Mouse (Mus musculus) lung, embryonic 14.5 days (tissue): Measurements from ENCODE around the gene Ppp2r3a. TPM values are rescaled to one million over a fixed set of nuclear protein-coding genes. Genes with fewer than 3 reads are reported as not detected.

Source experiments
- ATAC-seq: fragments of 200-750 bp; cut with Nextera tagmentation; 2 replicates; pipeline ENCODE4 v1.8.0; 2017; ENCODE audit warnings: mild to moderate bottlenecking, moderate TSS enrichment, moderate library complexity; ENCODE audit not compliant: insufficient read depth
- DNase-seq: peaks from one replicate; pipeline ENCODE4 v3.0.0-alpha.2; 2015
- H3K27ac ChIP-seq: fragments of 300-500 bp; sonication (generic); 2 replicates; pipeline ENCODE4 v1.5.1; 2014; ENCODE audit warnings: low read depth, mild to moderate bottlenecking, moderate library complexity
- H3K27me3 ChIP-seq: fragments of 300-500 bp; sonication (generic); 2 replicates; pipeline ENCODE4 v1.6.1; 2014; ENCODE audit warnings: low read length, control low read depth; ENCODE audit not compliant: insufficient read depth
- H3K36me3 ChIP-seq: fragments of 300-500 bp; sonication (generic); 2 replicates; pipeline ENCODE4 v1.6.1; 2014; ENCODE audit warnings: control low read depth; ENCODE audit not compliant: insufficient read depth
- H3K4me1 ChIP-seq: fragments of 300-500 bp; sonication (generic); 2 replicates; pipeline ENCODE4 v1.6.1; 2014; ENCODE audit warnings: antibody characterized with exemption, control low read depth; ENCODE audit not compliant: insufficient read depth
- H3K4me2 ChIP-seq: fragments of 300-500 bp; sonication (generic); 2 replicates; pipeline ENCODE4 v1.6.1; 2014; ENCODE audit warnings: mild to moderate bottlenecking
- H3K4me3 ChIP-seq: fragments of 300-500 bp; sonication (generic); 2 replicates; pipeline ENCODE4 v1.5.1; 2014; ENCODE audit warnings: low read depth, low read length
- H3K9ac ChIP-seq: fragments of 300-500 bp; sonication (generic); 2 replicates; pipeline ENCODE4 v1.6.1; 2014
- H3K9me3 ChIP-seq: fragments of 300-500 bp; sonication (generic); 2 replicates; pipeline ENCODE4 v1.6.1; 2016; ENCODE audit warnings: low read depth, low read length, control low read depth
- CTCF ChIP-seq: IDR thresholded peaks from 2 replicates; pipeline ENCODE4 v1.5.1; 2016; ENCODE audit warnings: antibody characterized with exemption, low read depth
- WGBS: fragments of 180-500 bp; shearing (Covaris S2); extraction: QIAGEN DNeasy Blood & Tissue Kit; methylation state at CpG from one replicate; pipeline ENCODE4 v1.1.7; 2014; 5-methylcytosine and 5-hydroxymethylcytosine counted together
- polyA plus RNA-seq: library from polyadenylated mRNA; unstranded; fragments of >200 nt; fragmentation: Nextera tagmentation; extraction: Ambion mirVana; gene quantifications from 2 replicates; pipeline ENCODE4 v1.2.1, GENCODE M21; 2014

The Ppp2r3a gene
- polyA plus RNA-seq, 1 experiment from 2014 or later = 14.4 TPM

GRCm38 (mm10) chr9:101097542-101097941 lies 154.1 kb downstream of the Ppp2r3a start:
- H3K27me3 ChIP-seq = no peaks in the 10 kb centered on the region
- ATAC-seq (peak; percentile 41; the same call in 1 of the 2 replicates), DNase-seq (no peak)
- H3K4me3 ChIP-seq = no peak overlapping the region
- H3K9ac ChIP-seq = no peak overlapping the region
- no peak overlapping the region for H3K27ac ChIP-seq
- no peaks in the 10 kb centered on the region for H3K4me1 ChIP-seq
- peaks cover 30% of the 10 kb centered on the region for H3K36me3 ChIP-seq
- H3K4me2 ChIP-seq = no peak overlapping the region
- WGBS = 72% methylated on average over 1 of the region's 1 CpGs
- peaks cover 7% of the 10 kb centered on the region; the same call in 1 of the 2 replicates for H3K9me3 ChIP-seq
- TF ChIP-seq CTCF = no peak

DNA sequence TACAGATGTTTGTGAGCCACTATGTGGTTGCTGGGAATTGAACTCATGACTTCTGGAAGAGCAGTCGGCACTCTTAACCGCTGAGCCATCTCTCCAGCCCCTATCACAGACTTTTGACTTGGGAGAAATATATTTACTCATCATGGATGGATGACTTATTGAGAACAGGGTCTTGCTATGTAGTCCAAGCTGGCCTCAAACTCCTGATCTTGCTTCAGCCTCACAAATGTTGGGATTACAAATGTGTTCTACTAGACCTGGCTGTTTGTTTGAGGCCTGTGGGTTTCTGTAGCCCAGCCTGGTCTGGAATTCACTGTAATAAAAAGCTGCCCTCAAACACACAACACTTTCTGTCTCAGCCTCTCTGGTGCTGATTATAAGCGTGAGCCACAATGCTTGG lies 155.1 kb downstream of the Ppp2r3a start:
- no peaks in the 10 kb centered on the region for H3K4me1 ChIP-seq
- H3K36me3 ChIP-seq = peaks cover 19% of the 10 kb centered on the region
- peaks cover 7% of the 10 kb centered on the region; the same call in 1 of the 2 replicates for H3K9me3 ChIP-seq
- no peak for TF ChIP-seq CTCF
- DNase-seq (no peak), ATAC-seq (no peak)
- no peaks in the 10 kb centered on the region for H3K27me3 ChIP-seq
- no peak overlapping the region for H3K4me2 ChIP-seq
- 93% methylated on average over 3 of the region's 3 CpGs for WGBS
- H3K4me3 ChIP-seq = no peak overlapping the region
- no peak overlapping the region for H3K27ac ChIP-seq
- no peak overlapping the region for H3K9ac ChIP-seq

DNA sequence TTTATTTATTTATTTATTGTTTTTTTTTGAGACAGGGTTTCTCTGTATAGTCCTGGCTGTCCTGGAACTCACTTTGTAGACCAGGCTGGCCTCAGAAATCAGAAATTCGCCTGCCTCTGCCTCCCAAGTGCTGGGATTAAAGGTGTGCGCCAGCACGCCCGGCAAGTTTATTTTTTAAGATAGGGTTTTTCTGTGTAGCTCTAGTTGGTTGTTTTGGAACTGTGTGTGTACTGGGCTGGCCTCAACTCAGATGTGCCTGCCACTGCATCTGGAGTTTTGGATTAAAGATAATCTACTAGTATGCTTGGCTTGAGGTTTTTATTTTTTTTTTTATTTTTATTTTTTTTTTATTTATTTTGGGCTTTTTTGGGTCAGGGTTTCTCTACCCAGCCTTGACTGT lies 156.2 kb downstream of the Ppp2r3a start:
- H3K4me3 ChIP-seq = no peak overlapping the region
- DNase-seq = no peak
- H3K9me3 ChIP-seq = peaks cover 7% of the 10 kb centered on the region; the same call in 1 of the 2 replicates
- H3K27ac ChIP-seq = no peak overlapping the region
- H3K9ac ChIP-seq = no peak overlapping the region
- no peak for TF ChIP-seq CTCF
- 98% methylated on average over 4 of the region's 4 CpGs for WGBS
- no peaks in the 10 kb centered on the region for H3K27me3 ChIP-seq
- H3K4me2 ChIP-seq = no peak overlapping the region
- H3K36me3 ChIP-seq = peaks cover 9% of the 10 kb centered on the region
- ATAC-seq = no peak
- no peaks in the 10 kb centered on the region for H3K4me1 ChIP-seq

DNA sequence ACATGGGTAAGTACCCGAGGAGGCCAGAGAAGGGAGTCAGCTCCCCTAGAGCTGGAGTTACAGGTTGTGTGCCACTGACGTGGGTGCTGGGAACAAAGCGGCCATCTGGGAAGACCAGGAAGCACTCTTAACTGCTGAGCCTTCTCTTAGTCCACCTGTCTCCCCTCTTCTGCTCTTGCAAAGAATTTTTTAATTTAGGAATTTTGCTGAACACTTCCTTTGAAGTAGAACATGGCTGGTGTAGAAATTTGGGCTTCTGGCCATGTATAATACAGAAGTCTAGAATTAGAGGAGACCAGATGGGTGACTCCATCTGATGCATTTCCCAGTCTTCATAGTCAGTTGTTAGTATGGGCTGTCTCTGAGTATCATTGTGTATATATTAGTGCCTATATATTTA lies 167.9 kb downstream of the Ppp2r3a start:
- no peak overlapping the region for H3K9ac ChIP-seq
- H3K4me1 ChIP-seq = peaks cover 8% of the 10 kb centered on the region
- H3K4me2 ChIP-seq = no peak overlapping the region
- 87% methylated on average over 3 of the region's 3 CpGs for WGBS
- no peaks in the 10 kb centered on the region for H3K9me3 ChIP-seq
- no peak overlapping the region for H3K27ac ChIP-seq
- DNase-seq (no peak), ATAC-seq (no peak)
- no peaks in the 10 kb centered on the region for H3K27me3 ChIP-seq
- H3K4me3 ChIP-seq = no peak overlapping the region
- no peak for TF ChIP-seq CTCF
- peaks cover 4% of the 10 kb centered on the region; the same call in 1 of the 2 replicates for H3K36me3 ChIP-seq

DNA sequence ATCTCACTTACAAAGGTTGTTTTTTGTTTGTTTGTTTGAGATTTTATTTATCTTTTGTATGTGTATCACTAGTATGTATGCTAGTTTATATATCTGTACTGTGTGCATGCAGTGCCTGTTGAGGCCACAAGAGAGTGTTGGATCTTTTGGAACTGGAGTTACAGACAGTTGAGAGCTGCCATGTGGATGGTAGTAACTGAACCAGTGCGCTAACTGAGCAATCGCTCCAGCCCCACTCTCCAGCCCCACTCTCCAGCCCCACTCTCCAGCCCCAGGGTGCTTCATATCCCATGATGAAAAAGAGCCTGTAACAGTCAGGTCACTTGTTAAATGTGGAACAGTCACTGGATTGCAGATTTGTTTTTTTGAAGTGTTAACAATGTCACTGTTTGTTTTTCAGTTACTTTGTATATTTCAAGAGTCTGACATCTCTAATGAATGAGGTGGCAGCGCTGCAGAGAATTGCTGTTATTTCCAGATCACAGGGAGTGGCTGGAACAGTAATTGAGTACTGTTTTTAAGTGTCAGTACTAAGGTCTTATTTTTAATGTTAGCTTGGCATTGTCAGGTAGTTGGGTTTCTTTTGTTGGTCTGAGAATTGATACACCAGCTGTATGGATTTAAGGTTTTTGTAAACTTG lies 171.4 kb downstream of the Ppp2r3a start:
- ATAC-seq = no peak
- H3K4me3 ChIP-seq = no peak overlapping the region
- TF ChIP-seq CTCF = peak; percentile 41
- H3K27ac ChIP-seq = no peak overlapping the region
- no peaks in the 10 kb centered on the region for H3K27me3 ChIP-seq
- H3K9ac ChIP-seq = no peak overlapping the region
- H3K4me2 ChIP-seq = peak overlapping the region; percentile 40
- H3K36me3 ChIP-seq = peaks cover 8% of the 10 kb centered on the region; the same call in 1 of the 2 replicates
- peak; percentile 62 for DNase-seq
- no peaks in the 10 kb centered on the region for H3K9me3 ChIP-seq
- peaks cover 18% of the 10 kb centered on the region for H3K4me1 ChIP-seq
- 34% methylated on average over 3 of the region's 3 CpGs for WGBS

DNA sequence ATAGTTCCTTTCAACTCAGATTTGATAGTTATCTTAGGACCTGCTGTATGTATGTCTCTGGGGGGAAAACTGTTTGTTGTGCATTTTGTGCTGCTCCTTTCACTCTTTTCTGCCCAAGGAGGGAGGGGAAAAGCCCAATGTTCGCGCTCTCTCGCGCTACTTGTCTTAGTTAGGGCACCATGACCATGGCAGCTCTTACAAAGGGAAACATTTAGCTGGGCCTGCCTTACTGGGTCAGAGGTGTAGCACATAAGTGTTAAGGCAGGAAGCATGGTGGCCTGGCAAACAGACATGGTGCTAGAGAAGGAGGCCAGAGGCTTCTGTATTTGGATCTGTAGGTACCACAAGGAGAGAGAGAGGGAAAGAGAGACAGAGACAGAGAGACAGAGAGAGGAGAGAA lies 173.0 kb downstream of the Ppp2r3a start:
- H3K9ac ChIP-seq = peak overlapping the region; percentile 20; the same call in 1 of the 2 replicates
- 66% methylated on average over 4 of the region's 4 CpGs for WGBS
- H3K36me3 ChIP-seq = peaks cover 8% of the 10 kb centered on the region; the same call in 1 of the 2 replicates
- H3K9me3 ChIP-seq = no peaks in the 10 kb centered on the region
- H3K4me2 ChIP-seq = peak overlapping the region; percentile 94
- peak overlapping the region; percentile 95 for H3K4me3 ChIP-seq
- peaks cover 18% of the 10 kb centered on the region for H3K4me1 ChIP-seq
- no peak for TF ChIP-seq CTCF
- peak; percentile 19 for DNase-seq
- no peaks in the 10 kb centered on the region for H3K27me3 ChIP-seq
- H3K27ac ChIP-seq = no peak overlapping the region
- ATAC-seq = no peak

GRCm38 (mm10) chr9:101077486-101077885 lies 174.1 kb downstream of the Ppp2r3a start:
- Histone ChIP-seq H3K9me3 (no peaks in the 10 kb centered on the region), H3K27ac (no peak overlapping the region), H3K4me3 (peak overlapping the region; percentile 95), H3K27me3 (no peaks in the 10 kb centered on the region), H3K9ac (peak overlapping the region; percentile 98), H3K36me3 (peaks cover 8% of the 10 kb centered on the region; the same call in 1 of the 2 replicates), H3K4me1 (peaks cover 18% of the 10 kb centered on the region), H3K4me2 (peak overlapping the region; percentile 94)
- TF ChIP-seq CTCF = no peak
- DNase-seq (no peak), ATAC-seq (no peak)
